Mouse (Mus musculus): Measurements from ENCODE around the gene Cd86. TPM values are rescaled to one million over a fixed set of nuclear protein-coding genes. Genes with fewer than 3 reads are reported as not detected.

Gene Cd86
- polyA plus RNA-seq (2015; fragmentation: Nextera tagmentation; extraction: Ambion mirVana), result 1.5 and 2.8 TPM in 2 replicates

GRCm38 (mm10) chr16:36665782-36666181 lies at the start of gene Cd86:
Cd86 (minus strand) TSS chr16:36666081.
- no peaks in the 10 kb centered on the region for H3K9me3 ChIP-seq (replicated peaks)
- 74% methylated on average over 13 of the region's 13 CpGs for WGBS
- H3K36me3 ChIP-seq, result no peaks in the 10 kb centered on the region
- no peak within 1 kb of the TSS for H3K27ac ChIP-seq
- H3K4me2 ChIP-seq, result no peak within 1 kb of the TSS
- ATAC-seq (replicated peaks; ENCODE audit: insufficient number of reproducible peaks, insufficient read depth, low FRiP score, low read depth), result no peak
- no peak within 1 kb of the TSS for H3K4me3 ChIP-seq
- no peaks in the 10 kb centered on the region for H3K4me1 ChIP-seq (replicated peaks)
- no peak within 1 kb of the TSS for H3K9ac ChIP-seq
- H3K27me3 ChIP-seq, result no peaks in the 10 kb centered on the region

- Histone ChIP-seq H3K36me3 (no peaks in the 10 kb centered on the region), H3K4me3 (no peak overlapping the region), H3K27ac (no peak overlapping the region), H3K9ac (no peak overlapping the region), H3K9me3 (replicated peaks) (no peaks in the 10 kb centered on the region), H3K27me3 (no peaks in the 10 kb centered on the region), H3K4me1 (replicated peaks) (no peaks in the 10 kb centered on the region), H3K4me2 (no peak overlapping the region)
- 72% methylated on average over 12 of the region's 12 CpGs for WGBS
- ATAC-seq (replicated peaks; ENCODE audit: insufficient number of reproducible peaks, insufficient read depth, low FRiP score, low read depth), result no peak
These were observed 45.9 kb upstream of the Cd86 start for GRCm38 (mm10) chr16:36711760-36712159.

GRCm38 (mm10) chr16:36710794-36711193 lies 44.9 kb upstream of the Cd86 start:
- no peak overlapping the region for H3K4me3 ChIP-seq
- H3K27me3 ChIP-seq, result no peaks in the 10 kb centered on the region
- no peak overlapping the region for H3K4me2 ChIP-seq
- H3K27ac ChIP-seq, result no peak overlapping the region
- no peaks in the 10 kb centered on the region for H3K4me1 ChIP-seq (replicated peaks)
- 86% methylated on average over 2 of the region's 2 CpGs for WGBS
- H3K9me3 ChIP-seq (replicated peaks), result no peaks in the 10 kb centered on the region
- ATAC-seq (replicated peaks; ENCODE audit: insufficient number of reproducible peaks, insufficient read depth, low FRiP score, low read depth), result no peak
- no peaks in the 10 kb centered on the region for H3K36me3 ChIP-seq
- H3K9ac ChIP-seq, result no peak overlapping the region

- Histone ChIP-seq H3K36me3 (no peaks in the 10 kb centered on the region), H3K27me3 (no peaks in the 10 kb centered on the region), H3K4me1 (replicated peaks) (no peaks in the 10 kb centered on the region), H3K27ac (no peak overlapping the region), H3K4me3 (no peak overlapping the region), H3K9me3 (replicated peaks) (no peaks in the 10 kb centered on the region), H3K9ac (no peak overlapping the region), H3K4me2 (no peak overlapping the region)
- 87% methylated on average over 17 of the region's 17 CpGs for WGBS
- no peak for ATAC-seq (replicated peaks; ENCODE audit: insufficient number of reproducible peaks, insufficient read depth, low FRiP score, low read depth)
These were observed 43.5 kb upstream of the Cd86 start for GRCm38 (mm10) chr16:36709405-36709804.

DNA sequence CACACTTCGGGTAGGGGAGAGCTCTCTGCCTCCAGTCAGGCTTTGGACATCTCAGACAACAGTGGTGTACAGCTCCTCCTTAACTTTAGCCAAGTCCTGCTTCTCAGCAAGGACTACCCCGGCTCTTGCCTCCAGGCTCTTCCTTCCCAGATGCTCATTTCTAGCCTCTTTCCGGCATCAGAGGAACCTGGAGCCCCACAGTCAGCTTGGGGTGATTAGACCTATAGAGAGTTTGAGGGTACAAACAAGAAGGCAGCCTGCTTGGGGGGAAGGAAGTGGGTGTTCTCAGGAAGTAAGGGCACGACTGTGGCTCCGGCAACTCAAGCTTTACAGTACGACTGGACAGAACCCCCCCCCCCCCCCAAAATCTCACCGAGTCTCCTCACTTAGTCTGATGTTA lies 42.9 kb upstream of the Cd86 start:
- H3K4me2 ChIP-seq, result no peak overlapping the region
- H3K4me3 ChIP-seq, result no peak overlapping the region
- H3K27me3 ChIP-seq, result no peaks in the 10 kb centered on the region
- no peak overlapping the region for H3K9ac ChIP-seq
- no peak for ATAC-seq (replicated peaks; ENCODE audit: insufficient number of reproducible peaks, insufficient read depth, low FRiP score, low read depth)
- H3K4me1 ChIP-seq (replicated peaks), result no peaks in the 10 kb centered on the region
- H3K9me3 ChIP-seq (replicated peaks), result no peaks in the 10 kb centered on the region
- no peak overlapping the region for H3K27ac ChIP-seq
- WGBS, result 71% methylated on average over 7 of the region's 7 CpGs
- no peaks in the 10 kb centered on the region for H3K36me3 ChIP-seq

DNA sequence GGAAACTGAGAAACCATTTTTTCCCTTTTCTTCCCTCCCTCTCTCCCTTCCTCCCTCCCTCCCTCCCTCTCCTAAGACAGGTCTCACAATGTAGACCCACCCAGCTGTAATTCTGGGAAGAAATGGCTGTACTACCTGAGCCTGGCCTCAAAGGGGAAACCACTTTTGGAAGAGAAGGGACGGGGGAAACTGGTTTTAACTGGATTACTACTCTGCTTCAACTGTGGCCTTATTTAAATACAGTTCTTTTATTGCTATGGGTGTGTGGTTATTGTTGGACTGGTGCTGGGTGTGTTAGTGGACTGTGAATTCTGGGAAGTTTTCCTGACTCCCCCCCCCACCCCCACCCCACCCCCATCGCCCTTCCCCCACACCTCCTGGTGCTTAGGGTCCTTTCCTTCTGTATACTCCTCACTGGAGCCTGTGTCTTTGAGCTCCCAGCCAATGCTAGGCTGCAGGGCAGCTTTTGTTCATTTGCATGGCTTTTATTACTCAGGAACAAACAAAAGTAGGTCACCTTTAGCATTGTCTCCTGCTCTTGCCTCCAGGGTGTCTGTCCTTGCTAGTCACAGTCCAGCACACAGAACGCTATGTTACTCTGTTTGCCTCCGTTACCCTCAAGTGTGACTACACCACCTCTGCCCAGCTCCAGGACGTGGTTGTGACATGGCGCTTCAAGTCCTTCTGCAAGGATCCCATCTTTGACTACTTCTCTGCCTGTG lies 42.0 kb upstream of the Cd86 start:
- Histone ChIP-seq H3K27me3 (no peaks in the 10 kb centered on the region), H3K4me1 (replicated peaks) (no peaks in the 10 kb centered on the region), H3K9ac (no peak overlapping the region), H3K4me2 (no peak overlapping the region), H3K9me3 (replicated peaks) (no peaks in the 10 kb centered on the region), H3K36me3 (no peaks in the 10 kb centered on the region), H3K27ac (no peak overlapping the region), H3K4me3 (no peak overlapping the region)
- WGBS, result 68% methylated on average over 6 of the region's 6 CpGs
- no peak for ATAC-seq (replicated peaks; ENCODE audit: insufficient number of reproducible peaks, insufficient read depth, low FRiP score, low read depth)

GRCm38 (mm10) chr16:36700484-36700883 lies 34.6 kb upstream of the Cd86 start:
- Histone ChIP-seq H3K9ac (no peak overlapping the region), H3K36me3 (no peaks in the 10 kb centered on the region), H3K9me3 (replicated peaks) (no peaks in the 10 kb centered on the region), H3K4me2 (no peak overlapping the region), H3K4me1 (replicated peaks) (no peaks in the 10 kb centered on the region), H3K27ac (no peak overlapping the region), H3K27me3 (no peaks in the 10 kb centered on the region), H3K4me3 (no peak overlapping the region)
- WGBS, result 81% methylated on average over 2 of the region's 2 CpGs
- no peak for ATAC-seq (replicated peaks; ENCODE audit: insufficient number of reproducible peaks, insufficient read depth, low FRiP score, low read depth)

DNA sequence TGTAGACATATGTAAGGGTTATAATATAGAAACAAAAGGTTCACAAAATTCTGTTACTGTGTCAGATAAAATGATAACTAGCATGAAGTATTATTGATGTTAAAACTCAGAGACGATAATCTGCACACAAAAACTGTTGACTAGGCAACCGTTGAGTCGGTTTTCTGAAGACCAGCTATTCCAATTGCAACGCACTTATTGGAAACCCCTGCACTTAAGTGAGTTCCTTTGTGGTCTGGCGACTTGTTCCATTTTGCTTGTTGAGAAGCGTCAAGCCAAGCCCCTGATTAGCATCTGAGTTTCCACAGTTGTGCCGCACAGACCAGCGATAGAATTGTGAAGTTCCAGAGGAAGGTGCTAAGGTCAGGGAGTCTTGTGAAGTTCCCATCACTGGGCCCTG lies 31.4 kb upstream of the Cd86 start:
- ATAC-seq (replicated peaks; ENCODE audit: insufficient number of reproducible peaks, insufficient read depth, low FRiP score, low read depth), result no peak
- no peak overlapping the region for H3K27ac ChIP-seq
- H3K9me3 ChIP-seq (replicated peaks), result no peaks in the 10 kb centered on the region
- WGBS, result 76% methylated on average over 8 of the region's 8 CpGs
- H3K4me2 ChIP-seq, result no peak overlapping the region
- no peaks in the 10 kb centered on the region for H3K36me3 ChIP-seq
- peaks cover 16% of the 10 kb centered on the region for H3K27me3 ChIP-seq
- H3K4me1 ChIP-seq (replicated peaks), result peaks cover 6% of the 10 kb centered on the region
- H3K4me3 ChIP-seq, result no peak overlapping the region
- no peak overlapping the region for H3K9ac ChIP-seq

GRCm38 (mm10) chr16:36694798-36695290 lies 29.0 kb upstream of the Cd86 start:
- Histone ChIP-seq H3K9ac (no peak overlapping the region), H3K27ac (no peak overlapping the region), H3K4me1 (replicated peaks) (peaks cover 6% of the 10 kb centered on the region), H3K36me3 (no peaks in the 10 kb centered on the region), H3K9me3 (replicated peaks) (no peaks in the 10 kb centered on the region), H3K4me3 (no peak overlapping the region; the same call in 1 of the 2 replicates), H3K27me3 (peaks cover 16% of the 10 kb centered on the region), H3K4me2 (peak overlapping the region; percentile 92; the same call in 1 of the 2 replicates)
- ATAC-seq (replicated peaks; ENCODE audit: insufficient number of reproducible peaks, insufficient read depth, low FRiP score, low read depth), result no peak
- WGBS, result 66% methylated on average over 9 of the region's 9 CpGs

DNA sequence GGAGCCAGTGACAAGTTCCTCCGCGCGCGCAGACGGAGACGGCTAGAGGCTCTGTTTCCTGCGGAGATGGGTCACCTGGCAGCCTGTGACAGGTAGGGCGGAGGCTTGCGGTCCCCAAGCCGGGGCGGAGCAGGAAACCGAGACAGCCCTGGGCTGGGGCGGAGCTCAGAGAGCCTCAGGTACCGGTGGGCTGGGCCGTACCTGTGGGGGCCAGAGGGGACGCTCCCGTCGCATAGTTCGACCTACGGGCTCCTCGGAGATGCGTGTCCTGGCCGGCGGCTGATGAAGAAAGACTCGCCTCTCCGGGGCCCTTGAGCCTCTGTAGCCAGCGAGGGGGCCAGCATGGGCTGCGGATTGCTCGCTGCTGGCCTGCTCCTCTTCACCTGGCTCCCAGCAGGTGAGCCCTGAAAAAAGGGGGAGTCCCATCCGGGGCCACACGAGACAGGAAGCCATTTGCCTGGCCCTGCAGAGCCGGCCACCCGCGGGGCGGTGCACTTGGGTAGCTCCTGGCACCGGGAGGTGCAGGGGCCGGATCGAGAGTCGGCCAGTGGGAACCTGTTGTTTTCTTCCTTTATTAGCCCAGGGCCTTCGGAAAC lies 28.0 kb upstream of the Cd86 start, which contains the start of gene Ildr1:
Ildr1 (plus strand) TSS at position 161 of the 596 bp plus-strand sequence.
- Histone ChIP-seq H3K4me2 (peak within 1 kb of the TSS; percentile 92), H3K27ac (no peak within 1 kb of the TSS), H3K36me3 (no peaks in the 10 kb centered on the region), H3K27me3 (peaks cover 16% of the 10 kb centered on the region), H3K9ac (peak within 1 kb of the TSS; percentile 50), H3K4me3 (peak within 1 kb of the TSS; percentile 54), H3K4me1 (replicated peaks) (peaks cover 6% of the 10 kb centered on the region), H3K9me3 (replicated peaks) (no peaks in the 10 kb centered on the region)
- no peak; the same call in 1 of the 2 replicates for ATAC-seq (replicated peaks; ENCODE audit: insufficient number of reproducible peaks, insufficient read depth, low FRiP score, low read depth)
- WGBS, result 3% methylated on average over 40 of the region's 40 CpGs

- Histone ChIP-seq H3K9ac (no peak overlapping the region), H3K4me2 (no peak overlapping the region), H3K36me3 (no peaks in the 10 kb centered on the region), H3K4me1 (replicated peaks) (peaks cover 6% of the 10 kb centered on the region), H3K4me3 (no peak overlapping the region), H3K9me3 (replicated peaks) (no peaks in the 10 kb centered on the region), H3K27me3 (peaks cover 16% of the 10 kb centered on the region), H3K27ac (no peak overlapping the region)
- 72% methylated on average over 3 of the region's 3 CpGs for WGBS
- no peak for ATAC-seq (replicated peaks; ENCODE audit: insufficient number of reproducible peaks, insufficient read depth, low FRiP score, low read depth)
These were observed 25.6 kb upstream of the Cd86 start for GRCm38 (mm10) chr16:36691484-36691883.

All from heart, embryonic 15.5 days (tissue).